Mouse (Mus musculus) heart, adult 2 months (tissue): ENCODE measurements around the gene Ucn2. TPM values are rescaled to one million over a fixed set of nuclear protein-coding genes. Genes with fewer than 3 reads are reported as not detected.
A peak's percentile ranks its signal among the peaks of the same experiment; 100 is the strongest.

Experiments
- DNase-seq, 2 experiments: peaks; one replicate each; pipeline ENCODE4 v3.0.0; 2021
- H3K27ac ChIP-seq: fragments of 200-600 bp; 2 replicates; pipeline ENCODE4 v1.8.1; 2022
- H3K27me3 ChIP-seq: fragments of 200-500 bp; 2 replicates; pipeline ENCODE4 v1.6.1; 2012; ENCODE audit warnings: mild to moderate bottlenecking, low read length, inconsistent platforms, mixed read lengths; ENCODE audit not compliant: control insufficient read depth, insufficient read depth
- H3K36me3 ChIP-seq: fragments of 200-500 bp; 2 replicates; pipeline ENCODE4 v1.6.1; 2012; ENCODE audit warnings: low read length, inconsistent platforms; ENCODE audit not compliant: control insufficient read depth, insufficient read depth
- H3K4me1 ChIP-seq: fragments of 200-500 bp; 2 replicates; pipeline ENCODE4 v1.6.1; 2011; ENCODE audit warnings: low read length; ENCODE audit not compliant: control insufficient read depth, insufficient read depth
- H3K4me3 ChIP-seq: fragments of 200-600 bp; 2 replicates; pipeline ENCODE4 v1.8.1; 2022
- H3K79me2 ChIP-seq: fragments of 200-500 bp; replicated peaks from 2 replicates; pipeline ENCODE4 v1.6.1; 2012; ENCODE audit warnings: mild to moderate bottlenecking, inconsistent platforms, low read length, moderate library complexity, mixed read lengths; ENCODE audit not compliant: control insufficient read depth, insufficient read depth
- H3K9ac ChIP-seq: fragments of 200-500 bp; 2 replicates; pipeline ENCODE4 v1.6.1; 2012; ENCODE audit warnings: low read depth, mild to moderate bottlenecking, control low read depth, inconsistent platforms, low read length, mixed read lengths
- CTCF ChIP-seq: fragments of 200-600 bp; IDR thresholded peaks from 2 replicates; pipeline ENCODE4 v1.8.1; 2022; ENCODE audit warnings: antibody characterized with exemption, mild to moderate bottlenecking, moderate library complexity
- EP300 ChIP-seq: fragments of 200-500 bp; IDR thresholded peaks from 2 replicates; pipeline ENCODE4 v1.6.1; 2011; ENCODE audit warnings: low read depth, low read length, control low read depth; ENCODE audit not compliant: insufficient read depth
- POLR2A ChIP-seq: fragments of 200-500 bp; IDR thresholded peaks from 2 replicates; pipeline ENCODE4 v1.6.1; 2011; ENCODE audit warnings: mild to moderate bottlenecking, low read depth, low read length, control low read depth; ENCODE audit not compliant: insufficient read depth
- WGBS: fragments of 180-500 bp; shearing (Covaris S2); methylation state at CpG from one replicate; pipeline ENCODE4 v1.1.7; 2018; 5-methylcytosine and 5-hydroxymethylcytosine counted together
- intact Hi-C: fragments of 180-260 bp; cut with DNase I; formaldehyde crosslinking; loops from one replicate; pipeline ENCODE4 v1.15.1; 2025
- long read RNA-seq: library from polyadenylated mRNA; stranded (forward); transcript quantifications from one replicate; pipeline ENCODE4 v2.0.0, GENCODE M21; 2021
- polyA plus RNA-seq: library from polyadenylated mRNA; depleted of rRNA; stranded (reverse); fragments of >200 nt; gene quantifications from 2 replicates; pipeline ENCODE4 v1.2.3, GENCODE M21; 2012; rRNA removed
- total RNA-seq, 2 experiments: library from RNA; stranded (reverse); gene quantifications; 2 replicates each; pipeline ENCODE4 v1.2.3; 2021

Ucn2 gene
- total RNA-seq (not detected), polyA plus RNA-seq (0.20 TPM in 1 of 2 replicates, not detected in the other)
- long read RNA-seq = 0 reads

DNA sequence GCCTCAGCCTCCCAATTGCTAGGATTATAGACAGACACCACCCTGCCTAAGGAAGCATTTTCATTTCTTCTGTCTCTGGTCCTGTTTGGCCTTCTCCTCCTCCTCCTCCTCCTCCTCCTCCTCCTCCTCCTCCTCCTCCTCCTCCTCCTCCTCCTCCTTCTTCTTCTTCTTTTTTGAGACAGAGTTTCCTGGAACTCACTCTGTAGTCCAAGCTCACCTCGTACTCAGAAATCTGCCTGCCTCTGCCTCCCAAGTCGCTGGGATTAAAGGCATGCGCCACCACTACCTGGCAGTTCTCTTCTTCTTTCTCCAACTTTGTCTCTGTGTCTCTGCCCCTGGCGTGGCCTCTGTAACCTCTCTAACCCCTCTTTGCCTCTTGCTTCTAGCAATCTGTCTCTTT is at the start of gene Ucn2:
TSS of gene Ucn2 (plus strand) at position 301 of the 400 bp plus-strand sequence.
- Histone ChIP-seq H3K27me3 (no peaks in the 10 kb centered on the region), H3K36me3 (no peaks in the 10 kb centered on the region), H3K4me1 (peaks cover 5% of the 10 kb centered on the region; the same call in 1 of the 2 replicates), H3K9ac (no peak within 1 kb of the TSS), H3K27ac (no peak within 1 kb of the TSS), H3K4me3 (no peak within 1 kb of the TSS), H3K79me2 (no peaks in the 10 kb centered on the region)
- TF ChIP-seq POLR2A = no peak
- TF ChIP-seq EP300 = no peak
- no peak for TF ChIP-seq CTCF
- intact Hi-C loops = no loop called here
- WGBS = 80% methylated on average over 3 of the region's 4 CpGs
- no peak for DNase-seq

DNA sequence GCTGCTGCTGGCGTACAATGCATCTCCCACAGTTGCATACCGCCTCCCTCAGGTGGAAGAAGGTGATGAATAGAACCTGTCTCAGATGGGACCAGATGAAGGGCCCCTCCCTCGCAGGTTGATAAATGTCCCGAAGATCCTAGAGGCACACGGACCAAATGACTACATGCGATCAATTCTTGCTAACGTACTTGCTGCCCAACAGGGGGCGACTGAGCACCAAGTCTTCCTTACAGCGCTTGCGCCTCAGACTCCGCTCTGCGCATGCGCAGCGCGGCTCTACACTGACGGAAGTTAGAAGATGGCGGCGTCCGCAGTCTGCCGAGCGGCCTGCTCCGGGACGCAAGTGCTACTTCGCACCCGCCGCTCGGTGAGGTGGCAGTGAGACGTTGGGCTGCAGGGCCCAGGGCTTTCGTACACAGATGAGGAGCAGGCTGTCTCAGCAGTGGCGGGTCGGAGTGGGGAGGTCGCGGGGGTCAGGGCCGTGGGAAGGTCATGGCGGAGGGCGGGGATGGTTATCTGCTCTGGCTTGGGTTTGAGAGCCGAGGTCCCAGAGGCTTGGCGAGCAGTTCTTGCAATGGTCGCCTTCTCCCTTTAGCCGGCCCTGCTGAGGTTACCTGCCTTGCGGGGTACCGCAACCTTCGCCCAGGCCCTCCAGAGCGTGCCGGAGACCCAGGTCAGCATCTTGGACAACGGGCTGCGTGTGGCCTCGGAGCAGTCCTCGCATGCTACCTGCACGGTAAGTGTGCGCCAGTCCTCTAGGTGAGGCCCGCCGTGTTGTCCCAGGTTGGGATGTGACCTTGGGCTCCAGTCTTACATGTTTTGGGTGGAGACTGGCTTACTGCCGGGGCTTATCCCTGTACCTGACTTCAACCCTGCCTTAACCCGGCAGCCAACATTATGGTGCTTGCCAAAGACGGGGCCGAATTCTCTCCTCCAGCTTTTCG is 49.1 kb upstream of the Ucn2 start, which contains the start of gene Uqcrc1:
TSS of gene Uqcrc1 (plus strand) at position 216 of the 947 bp plus-strand sequence.
- H3K9ac ChIP-seq = peak within 1 kb of the TSS; percentile 84
- H3K27me3 ChIP-seq = no peaks in the 10 kb centered on the region
- intact Hi-C loops = loop anchor here (1.0 kb wide), 1 partner anchor 54 kb away; no protein-coding TSS in a partner anchor
- TF ChIP-seq POLR2A (peak; percentile 98), CTCF (peak; percentile 99; the same call in 1 of the 2 replicates), EP300 (peak; percentile 71; the same call in 1 of the 2 replicates)
- peak within 1 kb of the TSS; percentile 66 for H3K4me3 ChIP-seq
- peaks cover 4% of the 10 kb centered on the region; the same call in 1 of the 2 replicates for H3K79me2 ChIP-seq
- WGBS = under 1% methylated on average over 58 of the region's 58 CpGs
- H3K36me3 ChIP-seq = peaks cover 17% of the 10 kb centered on the region
- peak within 1 kb of the TSS; percentile 98 for H3K27ac ChIP-seq
- peak; percentile 95 for DNase-seq
- peaks cover 3% of the 10 kb centered on the region for H3K4me1 ChIP-seq

DNA sequence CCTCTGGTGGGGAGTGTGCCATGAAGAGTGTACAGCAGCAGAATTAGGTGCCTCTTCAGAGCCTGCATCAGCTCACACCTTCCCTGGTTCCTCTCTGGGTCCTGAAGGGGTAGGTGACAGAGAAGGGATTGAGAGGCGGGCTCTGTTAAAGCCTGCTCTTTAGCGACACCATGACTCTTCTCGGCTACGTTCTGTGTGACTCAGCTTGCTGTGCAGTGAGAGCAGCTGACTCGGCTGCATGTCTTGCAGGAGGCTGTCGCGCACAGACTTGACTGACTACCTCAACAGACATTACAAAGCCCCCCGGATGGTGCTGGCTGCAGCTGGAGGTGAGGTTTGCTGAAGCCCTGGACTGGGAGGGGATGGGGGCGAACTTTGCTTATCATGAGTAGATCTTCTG is 40.7 kb upstream of the Ucn2 start:
- intact Hi-C loops = no loop called here
- TF ChIP-seq EP300 (no peak), POLR2A (no peak), CTCF (no peak)

DNA sequence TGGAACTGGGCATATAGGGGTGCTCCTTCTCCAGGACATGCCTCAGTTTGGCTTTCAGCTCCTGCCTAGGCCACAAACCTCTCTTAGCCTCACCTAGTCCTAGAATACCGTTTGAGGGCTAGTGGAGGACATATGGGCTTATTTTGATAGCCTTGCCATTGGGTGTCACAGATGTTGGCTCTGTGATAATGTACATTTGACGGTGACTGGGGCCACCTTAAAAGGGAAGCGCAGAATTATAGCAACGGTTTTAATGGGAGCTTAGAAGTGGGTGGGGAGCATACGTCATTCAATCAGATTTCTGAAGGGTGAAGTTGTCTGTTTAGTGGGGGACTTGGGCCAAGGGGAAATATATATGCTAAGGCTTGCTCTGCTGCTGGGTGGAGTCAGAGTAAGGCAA is 40.2 kb upstream of the Ucn2 start:
- no peaks in the 10 kb centered on the region; the same call in 1 of the 2 replicates for H3K79me2 ChIP-seq
- DNase-seq = no peak

More for the DNA sequence above, 40.7 kb upstream of the Ucn2 start:
- DNase-seq = no peak
- no peaks in the 10 kb centered on the region; the same call in 1 of the 2 replicates for H3K79me2 ChIP-seq
- peaks cover 13% of the 10 kb centered on the region for H3K36me3 ChIP-seq
- no peak overlapping the region for H3K27ac ChIP-seq
- no peak overlapping the region for H3K9ac ChIP-seq
- H3K27me3 ChIP-seq = no peaks in the 10 kb centered on the region
- 78% methylated on average over 9 of the region's 9 CpGs for WGBS
- peaks cover 3% of the 10 kb centered on the region; the same call in 1 of the 2 replicates for H3K4me1 ChIP-seq
- H3K4me3 ChIP-seq = no peak overlapping the region

DNA sequence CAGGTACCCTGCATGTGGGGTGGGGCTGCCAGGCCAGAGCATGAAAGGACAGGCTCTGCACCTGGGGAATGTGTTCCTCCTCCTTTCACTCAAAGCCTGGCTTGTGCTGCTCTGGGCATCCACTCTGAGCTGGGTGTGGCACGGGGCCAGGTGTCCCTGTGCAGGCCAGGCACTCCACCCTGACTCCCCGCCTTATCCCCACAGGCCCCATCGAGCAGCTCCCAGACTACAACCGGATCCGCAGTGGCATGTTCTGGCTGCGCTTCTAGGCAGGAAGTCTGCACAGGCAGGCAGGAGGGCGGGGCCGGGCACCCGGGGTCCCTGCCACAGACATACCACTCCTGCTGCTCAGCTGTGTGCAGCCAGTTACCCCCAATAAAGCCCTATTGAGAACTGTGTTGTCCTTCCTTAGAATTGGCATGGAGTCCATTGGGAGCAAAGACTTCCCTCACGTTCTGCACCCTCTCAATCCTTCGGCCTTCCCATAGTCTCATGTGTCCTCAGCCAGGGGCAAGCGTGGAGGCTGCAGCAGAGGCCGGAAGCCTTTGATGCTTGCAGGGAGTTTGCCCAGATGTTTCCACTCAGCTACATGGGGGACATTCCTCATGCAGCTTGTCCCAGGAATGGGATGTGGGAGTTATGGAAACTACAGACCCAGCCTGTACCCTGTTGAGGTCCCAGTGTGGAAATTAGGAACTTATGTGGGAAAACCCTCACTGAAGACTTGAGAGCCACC is 36.4 kb upstream of the Ucn2 start:
- Histone ChIP-seq H3K27me3 (no peaks in the 10 kb centered on the region), H3K79me2 (no peaks in the 10 kb centered on the region), H3K9ac (no peak overlapping the region), H3K27ac (no peak overlapping the region), H3K4me1 (no peaks in the 10 kb centered on the region), H3K4me3 (no peak overlapping the region), H3K36me3 (no peaks in the 10 kb centered on the region; the same call in 1 of the 2 replicates)
- intact Hi-C loops = no loop called here
- 47% methylated on average over 13 of the region's 13 CpGs for WGBS
- DNase-seq = peak; percentile 53 to 58
- TF ChIP-seq EP300 (no peak), POLR2A (no peak), CTCF (no peak)

More for the DNA sequence above, 40.2 kb upstream of the Ucn2 start:
- TF ChIP-seq CTCF = no peak
- TF ChIP-seq EP300 = no peak
- TF ChIP-seq POLR2A = no peak
- 74% methylated on average over 5 of the region's 5 CpGs for WGBS
- Histone ChIP-seq H3K9ac (no peak overlapping the region), H3K4me3 (no peak overlapping the region), H3K36me3 (peaks cover 11% of the 10 kb centered on the region), H3K27ac (no peak overlapping the region), H3K27me3 (no peaks in the 10 kb centered on the region), H3K4me1 (peaks cover 3% of the 10 kb centered on the region; the same call in 1 of the 2 replicates)
- intact Hi-C loops = no loop called here
